Mouse (Mus musculus): ENCODE data around the gene Trpm1. TPM values are rescaled to one million over a fixed set of nuclear protein-coding genes. Genes with fewer than 3 reads are reported as not detected.

The Trpm1 gene
- polyA plus RNA-seq, 1 experiment, result 2.4 TPM

DNA sequence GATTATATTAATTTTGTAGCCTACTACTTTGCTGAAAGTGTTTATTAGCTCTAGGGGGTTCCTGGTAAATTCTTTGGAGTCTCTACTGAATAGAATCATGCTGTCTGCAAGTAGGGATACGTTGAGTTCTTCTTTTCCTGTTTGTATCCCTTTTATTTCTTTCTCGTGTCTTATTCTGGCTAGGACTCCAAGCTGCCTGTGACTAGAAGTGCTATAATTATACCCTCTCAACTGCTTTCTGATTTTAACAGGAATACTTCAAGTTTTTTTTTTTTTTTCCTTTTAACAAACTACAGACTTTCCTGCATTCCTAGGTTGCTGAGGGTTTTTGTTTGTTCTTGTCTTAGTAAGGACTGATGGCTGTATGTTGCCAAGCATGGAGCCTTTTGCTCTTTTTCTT lies 4.3 kb upstream of the Trpm1 start:
- H3K36me3 ChIP-seq (ENCODE audit: control insufficient read depth, insufficient read depth, low read length, poor library complexity, severe bottlenecking), result no peaks in the 10 kb centered on the region
- TF ChIP-seq EP300 (IDR thresholded peaks at IDR 0.05; ENCODE audit: insufficient read depth, low read depth, low read length), result no peak
- no peak for TF ChIP-seq CTCF (IDR thresholded peaks at IDR 0.05; ENCODE audit: low read depth, low read length)
- TF ChIP-seq POLR2A (IDR thresholded peaks at IDR 0.05; ENCODE audit: insufficient read depth, low read length), result no peak
- no peak overlapping the region for H3K27ac ChIP-seq (ENCODE audit: insufficient read depth, low read length)
- no peaks in the 10 kb centered on the region for H3K27me3 ChIP-seq (ENCODE audit: control insufficient read depth, insufficient read depth, low read length, poor library complexity, severe bottlenecking)
- no peaks in the 10 kb centered on the region for H3K4me1 ChIP-seq (ENCODE audit: control insufficient read depth, insufficient read depth, low read length)
- no peaks in the 10 kb centered on the region for H3K9me3 ChIP-seq (replicated peaks; ENCODE audit: control insufficient read depth, insufficient read depth, low read length, poor library complexity, severe bottlenecking)
- H3K9ac ChIP-seq (ENCODE audit: low read depth, poor library complexity, severe bottlenecking), result no peak overlapping the region
- H3K4me3 ChIP-seq (ENCODE audit: low read depth, low read length), result no peak overlapping the region

GRCm38 (mm10) chr7:64149747-64150146 lies 3.9 kb upstream of the Trpm1 start:
- TF ChIP-seq POLR2A (IDR thresholded peaks at IDR 0.05; ENCODE audit: insufficient read depth, low read length) (no peak), CTCF (IDR thresholded peaks at IDR 0.05; ENCODE audit: low read depth, low read length) (no peak), EP300 (IDR thresholded peaks at IDR 0.05; ENCODE audit: insufficient read depth, low read depth, low read length) (no peak)
- H3K27ac ChIP-seq (ENCODE audit: insufficient read depth, low read length), result no peak overlapping the region
- no peaks in the 10 kb centered on the region for H3K9me3 ChIP-seq (replicated peaks; ENCODE audit: control insufficient read depth, insufficient read depth, low read length, poor library complexity, severe bottlenecking)
- no peaks in the 10 kb centered on the region for H3K27me3 ChIP-seq (ENCODE audit: control insufficient read depth, insufficient read depth, low read length, poor library complexity, severe bottlenecking)
- no peak overlapping the region for H3K4me3 ChIP-seq (ENCODE audit: low read depth, low read length)
- H3K4me1 ChIP-seq (ENCODE audit: control insufficient read depth, insufficient read depth, low read length), result no peaks in the 10 kb centered on the region
- no peak overlapping the region for H3K9ac ChIP-seq (ENCODE audit: low read depth, poor library complexity, severe bottlenecking)
- no peaks in the 10 kb centered on the region for H3K36me3 ChIP-seq (ENCODE audit: control insufficient read depth, insufficient read depth, low read length, poor library complexity, severe bottlenecking)

- no peaks in the 10 kb centered on the region for H3K27me3 ChIP-seq (ENCODE audit: control insufficient read depth, insufficient read depth, low read length, poor library complexity, severe bottlenecking)
- H3K4me1 ChIP-seq (ENCODE audit: control insufficient read depth, insufficient read depth, low read length), result no peaks in the 10 kb centered on the region
- no peaks in the 10 kb centered on the region for H3K9me3 ChIP-seq (replicated peaks; ENCODE audit: control insufficient read depth, insufficient read depth, low read length, poor library complexity, severe bottlenecking)
- H3K4me3 ChIP-seq (ENCODE audit: low read depth, low read length), result no peak overlapping the region
- H3K27ac ChIP-seq (ENCODE audit: insufficient read depth, low read length), result no peak overlapping the region
- no peak overlapping the region for H3K9ac ChIP-seq (ENCODE audit: low read depth, poor library complexity, severe bottlenecking)
- no peak for TF ChIP-seq EP300 (IDR thresholded peaks at IDR 0.05; ENCODE audit: insufficient read depth, low read depth, low read length)
- no peak for TF ChIP-seq POLR2A (IDR thresholded peaks at IDR 0.05; ENCODE audit: insufficient read depth, low read length)
- no peak for TF ChIP-seq CTCF (IDR thresholded peaks at IDR 0.05; ENCODE audit: low read depth, low read length)
- H3K36me3 ChIP-seq (ENCODE audit: control insufficient read depth, insufficient read depth, low read length, poor library complexity, severe bottlenecking), result no peaks in the 10 kb centered on the region
These were observed 3.1 kb upstream of the Trpm1 start for GRCm38 (mm10) chr7:64150436-64151080.

DNA sequence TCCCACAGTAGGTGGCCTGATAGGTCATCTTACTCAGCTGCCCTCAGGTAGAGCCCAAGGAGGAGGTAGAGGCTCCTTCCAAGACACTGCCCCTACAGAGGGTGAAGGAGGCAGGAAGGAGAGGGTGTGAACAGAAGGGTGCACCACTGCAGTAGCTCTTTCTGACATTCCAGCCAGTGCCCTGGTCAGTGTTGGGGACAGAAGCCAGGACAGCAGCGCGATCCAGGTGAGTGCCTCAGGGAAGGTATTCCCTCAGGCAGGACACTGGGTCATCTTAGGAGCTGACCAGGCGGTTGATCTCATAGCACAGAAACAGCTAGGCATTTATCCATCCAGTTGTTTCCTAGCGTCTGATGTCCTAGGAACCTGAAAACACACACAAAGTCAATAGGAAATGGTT lies 1.6 kb downstream of the Trpm1 start:
- H3K27ac ChIP-seq (ENCODE audit: insufficient read depth, low read length), result no peak overlapping the region
- H3K27me3 ChIP-seq (ENCODE audit: control insufficient read depth, insufficient read depth, low read length, poor library complexity, severe bottlenecking), result no peaks in the 10 kb centered on the region
- no peak overlapping the region for H3K9ac ChIP-seq (ENCODE audit: low read depth, poor library complexity, severe bottlenecking)
- H3K36me3 ChIP-seq (ENCODE audit: control insufficient read depth, insufficient read depth, low read length, poor library complexity, severe bottlenecking), result no peaks in the 10 kb centered on the region
- no peaks in the 10 kb centered on the region for H3K9me3 ChIP-seq (replicated peaks; ENCODE audit: control insufficient read depth, insufficient read depth, low read length, poor library complexity, severe bottlenecking)
- TF ChIP-seq CTCF (IDR thresholded peaks at IDR 0.05; ENCODE audit: low read depth, low read length) (no peak), EP300 (IDR thresholded peaks at IDR 0.05; ENCODE audit: insufficient read depth, low read depth, low read length) (no peak), POLR2A (IDR thresholded peaks at IDR 0.05; ENCODE audit: insufficient read depth, low read length) (no peak)
- peaks cover 2% of the 10 kb centered on the region for H3K4me1 ChIP-seq (ENCODE audit: control insufficient read depth, insufficient read depth, low read length)
- no peak overlapping the region for H3K4me3 ChIP-seq (ENCODE audit: low read depth, low read length)

DNA sequence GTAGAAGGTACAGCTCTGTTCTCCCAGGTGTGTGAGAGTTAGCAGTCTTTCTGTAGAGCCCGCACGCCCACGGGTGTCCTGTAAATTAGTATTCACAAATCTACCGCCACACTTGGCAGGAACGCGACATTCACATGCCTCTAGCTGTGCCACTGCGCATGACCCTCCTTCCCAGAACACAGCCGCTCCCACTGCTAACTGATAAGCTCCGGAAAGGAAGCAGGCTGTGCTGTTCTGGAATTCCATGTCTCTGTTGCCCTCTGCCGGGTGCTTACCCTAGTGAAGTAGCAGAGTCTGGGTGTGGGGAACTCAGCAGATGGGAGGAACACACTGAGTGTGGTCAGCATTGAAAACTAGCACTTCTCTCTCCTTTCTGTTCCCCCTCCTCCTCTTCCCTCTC lies 2.1 kb downstream of the Trpm1 start:
- Histone ChIP-seq H3K4me3 (ENCODE audit: low read depth, low read length) (no peak overlapping the region), H3K4me1 (ENCODE audit: control insufficient read depth, insufficient read depth, low read length) (peaks cover 2% of the 10 kb centered on the region), H3K27ac (ENCODE audit: insufficient read depth, low read length) (no peak overlapping the region), H3K9ac (ENCODE audit: low read depth, poor library complexity, severe bottlenecking) (no peak overlapping the region), H3K9me3 (replicated peaks; ENCODE audit: control insufficient read depth, insufficient read depth, low read length, poor library complexity, severe bottlenecking) (no peaks in the 10 kb centered on the region), H3K36me3 (ENCODE audit: control insufficient read depth, insufficient read depth, low read length, poor library complexity, severe bottlenecking) (no peaks in the 10 kb centered on the region), H3K27me3 (ENCODE audit: control insufficient read depth, insufficient read depth, low read length, poor library complexity, severe bottlenecking) (no peaks in the 10 kb centered on the region)
- TF ChIP-seq POLR2A (IDR thresholded peaks at IDR 0.05; ENCODE audit: insufficient read depth, low read length) (no peak), CTCF (IDR thresholded peaks at IDR 0.05; ENCODE audit: low read depth, low read length) (peak; percentile 26)

DNA sequence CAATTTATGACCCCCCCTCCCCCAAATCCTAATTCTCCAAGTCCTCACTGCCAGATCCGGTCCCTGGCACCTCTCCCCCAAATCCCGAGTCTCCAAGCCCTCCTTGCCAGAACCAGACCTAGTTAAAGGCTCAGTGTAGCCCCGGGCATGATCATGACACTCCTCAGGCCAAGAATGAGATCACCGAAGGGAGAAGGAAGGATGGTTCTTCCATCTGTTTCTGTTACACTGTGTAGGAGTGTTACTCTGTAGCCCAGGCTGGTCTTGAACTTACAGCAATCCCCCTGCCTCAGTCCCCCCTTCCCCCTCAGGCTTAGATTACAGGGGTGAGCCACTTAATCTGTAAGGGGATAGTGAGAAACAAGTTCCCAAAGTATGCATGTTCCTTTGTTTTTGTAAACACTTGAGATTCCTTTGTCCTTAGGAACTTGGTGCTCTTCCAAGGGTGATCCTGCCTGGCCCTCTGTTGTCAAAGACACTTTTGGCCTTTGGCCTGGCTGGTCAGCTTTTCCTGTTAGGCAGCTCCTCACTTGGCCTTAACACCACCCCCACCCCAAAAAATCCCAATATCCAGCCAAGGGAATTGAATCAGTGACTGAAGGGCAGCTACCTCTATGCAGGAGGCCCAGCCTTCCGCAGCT lies 2.8 kb downstream of the Trpm1 start:
- TF ChIP-seq CTCF (IDR thresholded peaks at IDR 0.05; ENCODE audit: low read depth, low read length), result no peak
- H3K36me3 ChIP-seq (ENCODE audit: control insufficient read depth, insufficient read depth, low read length, poor library complexity, severe bottlenecking), result no peaks in the 10 kb centered on the region
- no peaks in the 10 kb centered on the region for H3K9me3 ChIP-seq (replicated peaks; ENCODE audit: control insufficient read depth, insufficient read depth, low read length, poor library complexity, severe bottlenecking)
- H3K27me3 ChIP-seq (ENCODE audit: control insufficient read depth, insufficient read depth, low read length, poor library complexity, severe bottlenecking), result no peaks in the 10 kb centered on the region
- H3K27ac ChIP-seq (ENCODE audit: insufficient read depth, low read length), result no peak overlapping the region
- no peak overlapping the region for H3K9ac ChIP-seq (ENCODE audit: low read depth, poor library complexity, severe bottlenecking)
- peaks cover 2% of the 10 kb centered on the region for H3K4me1 ChIP-seq (ENCODE audit: control insufficient read depth, insufficient read depth, low read length)
- no peak overlapping the region for H3K4me3 ChIP-seq (ENCODE audit: low read depth, low read length)
